Mouse (Mus musculus) right cerebral cortex, postnatal 4 days (tissue): ENCODE results near the gene 4930558K02Rik.

Experiments used
- DNase-seq: peaks from one replicate; pipeline ENCODE4 v3.0.0-alpha.2; 2022

The 4930558K02Rik gene

DNA sequence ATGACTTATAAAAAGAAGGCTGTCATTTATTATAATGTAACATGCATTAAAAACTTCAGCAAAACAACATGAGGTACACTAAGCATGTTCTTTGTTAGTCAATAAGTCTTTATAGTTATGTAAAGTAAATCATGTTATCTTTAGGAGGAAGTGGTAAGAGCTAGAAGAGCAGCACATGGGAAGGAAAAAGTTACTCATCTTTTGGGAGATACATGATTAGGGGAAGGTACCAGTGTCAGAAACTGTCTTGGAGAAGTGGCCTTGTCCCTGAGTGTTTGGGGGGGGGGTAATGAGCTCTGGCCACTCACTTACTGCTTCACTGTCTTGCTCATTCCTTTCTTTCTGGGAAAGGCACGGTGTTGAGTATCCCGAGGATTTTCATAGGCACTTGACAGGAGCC, 37.4 kb downstream of the 4930558K02Rik start:
- DNase-seq, result no peak

DNA sequence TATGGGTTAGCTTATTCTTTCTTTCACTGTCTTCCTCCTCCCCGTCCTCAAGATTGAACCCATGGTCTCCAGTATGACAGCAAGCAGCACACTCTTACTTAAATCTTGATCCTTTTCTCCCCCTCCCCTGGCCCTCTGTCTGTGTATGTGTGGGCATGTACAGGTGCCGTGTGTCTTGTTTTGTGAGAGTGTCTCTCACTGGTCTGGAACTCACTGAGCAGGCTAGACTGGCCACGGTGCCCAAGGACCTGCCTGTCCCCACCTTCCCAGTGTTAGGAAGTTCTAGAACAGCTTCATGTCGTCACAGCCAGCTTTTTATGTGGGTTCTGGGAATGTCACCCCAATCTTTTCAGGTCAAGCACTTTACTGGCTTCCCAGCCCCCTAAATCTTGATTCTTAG, 47.1 kb downstream of the 4930558K02Rik start:
- DNase-seq, result no peak

DNA sequence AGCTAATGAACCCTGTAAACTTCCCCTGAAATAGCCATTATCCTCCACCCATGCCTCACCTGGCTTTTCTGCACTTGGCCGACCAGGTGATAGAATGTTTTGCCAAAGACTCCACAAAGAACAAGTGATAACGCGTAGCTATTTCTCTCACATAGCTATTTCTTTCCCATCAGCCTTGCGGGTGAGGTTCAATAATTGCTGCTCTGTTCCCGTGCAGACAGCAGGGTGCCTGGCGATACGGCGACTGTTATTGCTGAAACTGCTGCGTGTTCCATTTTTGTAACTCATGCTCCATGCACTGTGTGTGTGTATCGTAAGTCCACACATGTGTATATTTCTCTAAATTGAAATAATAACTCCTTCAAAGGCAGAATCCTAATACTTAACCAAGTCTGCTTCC, 47.6 kb downstream of the 4930558K02Rik start:
- DNase-seq, result no peak

DNA sequence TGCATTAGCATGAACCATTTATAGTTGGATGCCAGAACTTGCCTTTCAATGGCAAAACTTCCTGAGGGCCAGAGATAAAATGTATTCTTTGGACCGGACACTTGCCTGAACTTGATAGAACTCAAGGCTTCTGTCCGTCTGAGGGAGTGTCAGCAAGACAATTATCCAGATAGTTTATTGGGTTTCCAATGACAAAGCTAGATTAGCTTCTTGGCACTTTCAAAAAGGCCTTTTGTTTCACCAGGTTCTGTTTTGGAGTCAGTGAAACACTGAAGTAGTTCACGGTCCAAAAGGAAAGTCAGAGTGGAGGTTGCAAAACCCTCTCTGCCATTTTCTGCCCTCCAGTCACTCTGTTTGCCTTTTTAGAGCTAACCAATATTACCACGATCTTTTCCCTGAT, 48.1 kb downstream of the 4930558K02Rik start:
- no peak for DNase-seq

DNA sequence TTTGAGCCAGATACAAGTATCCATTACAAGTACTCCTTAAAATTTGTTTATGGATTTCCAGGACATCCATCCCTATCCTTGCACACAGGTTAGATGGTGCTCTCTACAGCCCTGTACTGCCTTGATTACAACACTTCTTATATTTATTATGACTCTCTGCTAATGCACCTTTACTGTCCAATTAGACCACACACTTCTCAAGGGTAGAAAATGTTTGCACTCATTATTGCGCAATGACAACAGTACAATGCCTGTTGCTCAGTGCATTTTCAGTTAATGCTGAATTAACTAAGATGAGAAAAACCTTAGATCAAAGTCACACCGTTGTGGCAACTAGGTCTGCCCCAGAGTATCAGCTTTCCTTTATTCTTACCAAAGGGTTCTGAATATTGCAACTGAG, 51.5 kb downstream of the 4930558K02Rik start:
- DNase-seq, result no peak

DNA sequence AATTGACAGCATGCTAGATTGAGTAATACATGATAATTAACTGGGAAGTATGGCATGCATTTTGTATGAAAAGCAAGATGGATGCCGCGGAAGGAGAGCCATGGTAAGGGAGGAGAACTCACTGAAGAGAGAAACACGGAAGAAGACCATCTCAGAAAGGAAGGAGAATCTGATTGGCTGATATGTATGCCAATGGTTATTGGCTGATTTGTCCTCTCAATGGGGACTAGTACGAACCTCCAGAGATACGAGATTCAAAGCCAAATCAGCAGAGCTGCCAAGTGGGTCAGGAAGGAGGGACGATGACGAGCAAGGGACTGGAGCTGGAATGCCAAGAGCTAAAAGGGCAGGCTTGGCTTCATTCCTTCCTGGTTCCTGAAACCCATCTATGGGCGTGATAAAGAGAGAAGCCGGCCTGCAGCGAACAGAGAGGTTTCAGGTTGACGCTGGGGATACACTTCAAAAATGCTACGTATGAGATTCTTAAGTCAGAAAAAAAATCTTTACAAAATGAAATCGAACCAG, 54.1 kb downstream of the 4930558K02Rik start:
- no peak for DNase-seq

DNA sequence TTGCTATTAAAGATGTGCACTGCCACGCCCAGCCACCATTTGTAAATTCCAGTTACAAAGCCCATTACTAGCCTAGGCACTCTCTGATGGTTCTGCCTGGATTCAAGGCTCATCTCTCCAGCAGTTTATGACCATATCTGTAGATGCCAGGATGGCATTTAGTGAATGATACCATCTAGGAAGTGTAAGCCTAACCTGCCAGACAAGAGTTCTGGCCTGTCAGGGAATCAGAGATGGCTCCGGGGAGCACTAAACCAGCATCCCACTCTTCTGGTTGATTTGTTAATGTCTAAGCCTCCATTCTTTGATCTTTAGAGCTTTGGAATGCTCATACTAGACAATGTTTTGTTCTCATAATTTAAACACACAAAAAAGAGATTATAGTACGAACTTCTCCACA, 55.1 kb downstream of the 4930558K02Rik start:
- DNase-seq, result no peak

DNA sequence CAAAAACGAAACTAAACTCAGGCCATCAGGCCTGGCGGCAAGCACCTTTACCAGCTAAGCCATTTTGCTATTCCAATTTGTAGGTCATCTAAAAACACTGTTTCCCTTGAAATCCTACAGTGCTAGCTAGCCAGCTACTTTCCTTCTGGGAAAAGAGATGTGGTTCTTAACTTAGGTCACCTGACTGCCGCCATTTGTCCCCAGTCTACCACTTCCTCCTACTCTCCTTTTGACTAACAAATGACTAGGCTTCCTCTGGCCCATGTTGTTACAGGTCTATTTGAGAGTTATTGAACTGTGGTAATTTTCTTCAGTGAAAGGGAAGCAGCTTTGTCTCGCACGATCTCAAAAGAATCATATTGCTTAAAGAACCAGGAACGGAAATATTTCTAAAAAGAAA, 57.5 kb downstream of the 4930558K02Rik start:
- no peak for DNase-seq

DNA sequence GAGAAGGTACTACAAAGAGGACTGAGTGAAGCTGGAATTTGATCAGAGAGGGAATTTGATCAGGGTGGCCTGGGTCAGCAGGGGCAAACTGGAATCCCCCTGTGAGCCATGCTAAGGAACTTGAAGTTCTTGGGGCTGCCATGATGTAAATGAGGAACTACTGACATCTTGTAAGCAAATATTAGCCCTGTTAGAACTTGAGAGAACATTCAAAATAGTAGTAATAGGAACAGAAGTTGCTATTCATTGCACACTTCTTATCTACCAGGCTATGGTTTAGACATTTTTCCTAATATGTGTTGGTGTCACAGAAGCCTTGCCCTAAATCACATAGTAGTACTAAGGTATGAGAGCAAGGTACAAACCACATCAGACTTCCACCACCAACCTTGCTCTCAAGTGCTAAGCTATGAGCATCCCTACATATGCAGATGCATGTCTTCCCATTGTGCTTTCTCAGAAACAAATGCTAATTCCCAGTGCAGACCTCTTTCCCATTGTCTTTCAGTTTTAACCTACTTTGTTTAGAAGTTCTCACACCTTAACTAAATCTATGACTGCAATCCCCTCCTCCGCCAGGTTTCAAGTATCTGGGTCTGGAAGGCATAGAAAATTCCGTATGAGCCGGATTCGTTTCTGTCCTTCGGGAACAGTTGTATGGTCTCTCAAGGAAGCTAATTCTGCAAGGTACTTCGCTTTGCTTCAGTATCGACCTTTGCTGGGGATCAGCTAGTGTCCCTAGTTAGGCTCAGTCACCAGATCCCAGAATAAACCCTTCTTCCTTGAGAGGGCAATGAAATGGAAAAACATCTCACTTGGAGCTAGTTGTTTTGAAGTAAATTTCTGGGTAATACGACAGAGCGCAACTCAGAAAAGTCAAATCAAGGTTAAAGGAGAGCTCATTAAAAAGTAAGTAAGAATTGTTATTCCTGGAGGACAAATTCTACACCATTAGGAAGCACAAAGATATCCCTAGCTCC, 58.7 kb downstream of the 4930558K02Rik start:
- no peak for DNase-seq

DNA sequence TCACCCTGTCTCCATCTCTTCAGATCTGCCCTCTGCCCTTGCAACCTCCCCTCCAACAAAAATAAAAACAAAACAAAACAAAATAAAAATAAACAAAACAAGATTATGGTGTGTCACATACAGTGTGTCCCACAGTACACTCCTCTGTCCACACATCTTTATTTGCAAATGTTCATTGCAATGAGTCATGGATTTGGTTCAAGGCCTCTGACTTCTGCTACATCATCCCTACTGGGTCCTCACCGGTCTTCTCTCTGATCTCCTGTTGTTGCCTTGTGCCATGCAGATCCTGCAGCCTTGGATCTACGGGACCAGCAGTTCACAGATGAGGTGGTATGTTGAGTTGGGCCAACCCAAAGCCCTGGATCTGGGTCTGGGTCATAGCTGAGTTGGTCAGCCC, 59.8 kb downstream of the 4930558K02Rik start:
- DNase-seq, result no peak

DNA sequence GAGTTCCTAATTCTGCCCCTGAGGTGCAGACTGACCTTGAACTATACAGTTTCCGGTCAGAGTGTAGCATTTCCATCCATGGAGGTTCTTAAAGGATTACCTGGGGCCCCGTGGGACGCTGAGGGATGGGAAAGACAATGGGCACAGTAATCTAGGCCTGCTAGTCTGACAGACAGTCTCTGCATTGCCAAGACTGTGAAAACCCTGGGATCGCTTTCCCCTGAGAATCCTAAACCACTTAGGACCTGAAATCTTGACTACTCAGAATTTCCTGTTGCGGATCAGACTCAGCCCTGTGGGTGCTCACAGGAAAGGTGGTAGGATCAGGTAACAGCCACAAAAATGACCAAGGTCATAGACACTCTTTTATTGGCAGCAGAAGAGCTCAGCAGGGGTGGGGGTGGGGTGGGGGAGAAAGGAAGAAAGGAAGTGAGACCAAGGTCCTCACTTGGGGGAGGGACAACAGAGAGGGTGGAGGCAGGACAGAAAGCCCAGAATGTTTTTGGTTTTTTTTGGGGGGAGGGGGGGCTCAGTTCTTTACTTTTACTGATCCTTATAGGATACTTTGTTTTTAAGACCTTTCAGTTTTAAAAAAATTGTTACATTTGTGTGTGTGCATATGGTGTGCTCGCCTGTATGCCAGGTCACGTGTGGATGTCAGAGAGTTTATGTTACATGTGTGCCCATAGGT, 60.6 kb downstream of the 4930558K02Rik start:
- no peak for DNase-seq

DNA sequence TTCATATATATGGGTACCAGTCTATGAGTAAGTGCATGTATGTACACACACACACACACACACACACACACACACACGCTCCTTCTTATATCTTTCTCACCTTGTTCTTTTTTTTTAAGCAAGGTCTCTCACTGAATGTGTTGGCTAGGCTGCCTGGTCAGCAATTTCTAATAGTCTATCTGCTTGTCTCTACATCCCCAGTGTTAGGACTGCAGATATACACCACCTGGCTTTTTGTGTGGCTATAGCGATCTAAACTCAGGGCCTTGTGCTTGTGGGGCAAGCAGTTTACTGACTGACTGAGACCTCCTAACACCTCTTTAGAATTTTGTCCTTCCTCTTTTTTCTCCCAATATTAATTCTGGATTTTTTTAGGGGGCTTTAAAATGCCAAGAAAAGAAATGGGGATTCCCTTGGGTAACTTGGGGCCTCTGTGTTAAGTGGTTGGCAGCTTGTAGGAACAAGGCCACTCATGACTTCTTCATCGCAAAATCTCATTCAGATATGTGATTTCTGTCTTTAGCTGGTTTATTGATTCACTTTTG, 61.4 kb downstream of the 4930558K02Rik start:
- DNase-seq, result no peak

DNA sequence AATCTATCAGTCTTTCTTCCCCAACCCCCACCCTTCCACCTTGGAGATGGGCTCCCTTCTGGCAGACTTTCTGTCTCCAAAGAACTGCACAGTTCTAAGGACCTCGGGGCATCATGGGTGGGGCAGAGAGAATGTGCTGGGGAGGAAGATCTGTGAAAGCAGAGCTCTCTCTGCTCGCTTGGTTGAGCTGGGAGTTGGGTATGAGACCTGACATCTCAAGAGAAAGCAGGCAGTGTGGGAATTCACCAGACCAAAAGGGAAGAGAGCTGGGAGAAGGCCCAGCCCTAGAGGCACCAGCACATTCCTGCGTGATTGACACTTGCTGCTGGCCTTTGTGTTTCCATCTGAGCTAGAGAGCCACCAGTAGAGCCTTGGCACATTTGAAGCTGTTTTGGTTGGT, 63.4 kb downstream of the 4930558K02Rik start:
- no peak for DNase-seq

DNA sequence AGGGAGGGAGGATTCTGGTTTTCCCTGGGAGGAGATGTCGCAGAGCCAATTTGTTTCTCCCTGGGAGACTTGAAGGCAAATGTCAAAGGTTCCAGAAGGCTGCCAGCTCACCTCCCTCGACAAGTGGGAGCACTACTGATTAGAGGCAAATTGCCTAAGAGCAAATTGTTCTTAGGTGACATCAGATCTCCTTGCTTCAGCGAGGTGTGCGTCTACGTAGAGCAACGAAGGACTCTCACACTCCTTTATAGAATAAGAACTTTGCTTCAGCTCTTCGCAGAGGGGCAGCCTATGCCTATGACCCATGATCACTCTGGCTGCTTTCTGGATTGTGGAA, 65.8 kb downstream of the 4930558K02Rik start:
- DNase-seq, result no peak

DNA sequence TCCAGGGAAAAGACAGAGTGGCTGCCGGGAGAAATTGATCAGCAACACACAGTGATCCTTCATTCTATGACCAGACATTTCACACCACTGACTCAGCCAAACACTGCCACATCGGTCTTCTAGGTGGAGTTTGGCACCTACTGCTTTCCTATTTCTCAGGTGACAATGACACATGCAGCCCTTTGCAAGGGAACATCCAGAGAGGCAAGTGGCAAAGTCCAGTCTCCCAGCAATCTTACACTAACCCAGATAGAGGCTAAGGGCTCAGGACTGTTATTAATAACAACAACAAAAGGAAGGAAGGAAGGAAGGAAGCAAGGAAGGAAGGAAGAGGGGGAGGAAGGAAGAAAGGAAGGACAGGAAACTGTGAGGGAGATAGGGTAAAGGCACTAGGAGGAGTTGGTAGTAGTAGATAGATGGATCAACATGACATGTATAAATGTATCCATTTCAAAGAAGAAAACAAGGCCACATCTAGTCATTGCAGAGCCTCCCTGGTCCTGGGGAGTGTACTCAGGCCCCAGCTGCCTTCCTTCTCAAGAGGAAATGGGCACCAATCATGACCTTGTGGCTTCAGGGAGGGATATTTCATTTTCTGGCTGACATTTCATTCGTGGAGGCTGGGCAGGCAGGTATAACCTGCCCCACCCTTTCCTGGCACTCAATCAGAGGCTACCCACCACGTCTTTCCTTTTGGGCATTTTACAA, 66.3 kb downstream of the 4930558K02Rik start:
- DNase-seq, result no peak

DNA sequence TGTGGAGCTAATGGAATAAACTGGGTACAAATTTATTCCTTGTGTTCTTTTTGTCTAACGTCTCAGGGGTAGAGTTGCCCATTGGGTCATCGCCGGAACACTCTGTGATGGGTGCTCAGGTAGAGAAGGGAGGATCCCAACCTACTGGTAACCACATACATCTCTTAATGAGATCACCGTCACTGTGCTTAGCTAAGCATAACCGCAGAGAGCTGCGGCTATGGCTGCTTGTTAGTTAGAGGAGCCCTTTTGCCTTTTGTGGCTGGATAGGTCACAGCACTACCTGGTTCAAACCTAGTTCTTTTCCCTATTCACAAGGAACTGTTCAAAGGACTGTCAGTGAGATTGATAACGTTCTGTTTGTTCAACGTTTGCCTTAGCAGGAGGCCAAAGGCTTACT, 70.4 kb downstream of the 4930558K02Rik start:
- DNase-seq, result no peak

DNA sequence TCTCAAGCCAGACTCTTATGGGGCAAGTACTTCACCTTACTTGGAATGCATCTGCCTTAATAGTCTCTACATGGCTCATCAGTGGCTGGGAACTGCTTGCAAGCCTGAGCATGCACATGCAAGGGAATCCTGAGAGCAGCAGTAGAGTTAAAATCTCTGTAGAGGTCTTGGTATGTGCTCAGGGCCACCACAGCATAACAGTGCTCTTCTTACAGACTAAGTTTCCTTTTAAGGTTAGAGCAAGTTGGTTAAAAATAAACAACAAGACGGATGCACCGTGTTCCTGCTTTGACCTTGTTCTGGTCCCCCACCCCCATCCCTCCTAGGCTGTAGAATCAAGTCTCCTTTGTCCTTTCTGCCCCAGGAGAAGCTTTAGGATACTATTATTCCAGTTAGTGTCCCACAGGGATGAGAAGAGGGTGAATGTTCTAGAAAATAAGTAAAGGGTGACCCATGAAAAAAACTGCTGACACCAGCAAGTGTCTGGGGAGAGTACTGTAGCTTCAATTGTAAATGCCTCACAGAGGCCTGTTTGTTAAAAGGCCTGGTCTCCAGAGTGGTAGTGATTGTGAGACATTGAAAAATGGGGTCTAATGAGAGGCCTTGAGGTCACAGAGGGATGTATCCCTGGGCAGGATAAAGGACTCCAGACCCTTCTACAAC, 71.5 kb downstream of the 4930558K02Rik start:
- no peak for DNase-seq

DNA sequence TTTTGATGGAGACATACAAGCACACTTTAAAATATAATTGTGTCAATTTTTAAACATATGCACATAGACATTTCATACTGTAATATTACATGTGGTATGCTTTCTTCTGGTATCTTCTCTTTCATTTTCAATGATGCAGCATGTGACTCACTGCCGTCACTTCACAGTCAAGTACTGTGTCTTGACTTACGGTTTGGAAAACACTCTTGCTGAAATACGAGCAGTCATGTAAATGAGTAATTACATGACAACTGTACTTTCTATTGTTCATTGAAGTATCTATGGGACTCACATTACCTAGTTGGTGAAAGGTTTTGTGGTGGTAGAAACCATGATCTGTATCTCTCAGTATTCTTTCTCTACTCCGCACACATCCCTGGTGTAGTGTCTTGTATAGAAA, 72.3 kb downstream of the 4930558K02Rik start:
- DNase-seq, result no peak

DNA sequence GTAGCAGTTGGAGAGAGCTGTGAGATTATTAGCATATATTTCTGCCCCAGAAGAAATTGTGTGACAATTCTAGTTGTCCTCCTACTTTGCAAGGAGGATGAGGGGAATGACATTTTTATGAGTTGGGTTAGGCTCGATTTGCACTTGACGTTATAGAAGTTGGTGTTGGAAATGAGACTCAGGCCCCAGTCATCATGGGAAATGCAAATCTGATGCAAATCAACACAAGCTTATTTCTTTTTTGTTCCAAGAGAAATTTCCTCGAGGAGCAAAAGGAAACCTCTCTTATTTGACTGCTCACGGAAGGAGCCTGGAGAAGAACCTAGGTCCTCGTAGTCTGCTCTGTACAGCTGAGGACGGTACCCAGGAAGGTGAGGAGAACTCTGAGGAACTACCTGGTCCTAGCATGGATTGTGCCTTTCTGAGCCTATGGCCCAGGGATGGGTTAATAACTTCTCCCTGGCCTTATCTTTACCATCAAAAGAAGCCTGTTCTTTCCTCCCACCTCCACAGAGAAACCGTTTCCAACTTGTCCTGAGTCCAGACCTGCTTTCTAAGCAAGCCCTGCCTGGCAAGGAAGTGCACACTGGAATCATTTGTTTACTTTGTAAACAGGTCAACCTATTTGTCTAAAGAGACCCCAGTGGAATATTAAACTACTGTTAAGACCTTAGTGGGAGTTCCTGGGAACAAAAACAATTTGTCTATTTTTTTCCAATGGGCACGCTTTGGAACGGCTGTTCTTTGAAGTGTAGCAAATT, 76.6 kb downstream of the 4930558K02Rik start:
- no peak for DNase-seq

DNA sequence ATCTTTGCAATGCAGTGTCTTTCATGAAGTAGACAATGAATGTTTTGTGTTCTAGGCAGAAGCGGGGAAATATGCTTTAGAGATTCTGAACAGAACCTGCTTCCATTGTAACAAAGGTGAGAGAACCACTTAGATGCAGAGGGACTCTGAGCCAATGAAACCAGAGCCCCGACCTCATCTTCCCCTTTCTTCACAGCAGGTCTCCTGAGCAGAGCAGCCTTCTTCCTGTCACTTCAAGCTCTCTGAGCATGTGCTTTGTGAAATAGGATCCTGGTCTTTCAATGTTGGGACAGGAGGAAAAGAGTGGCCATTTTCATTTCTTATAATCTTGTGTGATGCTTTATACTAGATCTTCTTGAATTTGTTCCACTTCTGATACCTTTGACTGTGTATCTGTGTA, 79.3 kb downstream of the 4930558K02Rik start:
- no peak for DNase-seq

DNA sequence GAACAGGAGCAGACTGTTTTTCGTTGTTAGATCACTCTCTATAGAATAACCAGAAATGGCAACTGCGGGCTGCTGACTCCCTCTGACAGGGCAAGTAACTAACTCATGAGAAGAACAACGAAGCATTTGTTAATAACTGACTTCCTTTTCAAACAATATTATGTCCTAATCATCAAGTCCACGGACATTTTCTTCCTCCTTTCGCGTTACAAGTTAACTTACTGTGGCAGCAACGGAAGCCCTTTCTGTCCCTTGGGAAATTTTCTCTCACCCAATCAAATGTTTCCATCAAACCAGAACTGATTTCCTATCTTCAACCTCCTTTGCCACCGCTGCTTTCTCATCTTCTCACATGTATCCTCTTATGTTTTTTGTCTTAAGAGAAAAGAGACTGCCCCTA, 82.2 kb downstream of the 4930558K02Rik start:
- no peak for DNase-seq

DNA sequence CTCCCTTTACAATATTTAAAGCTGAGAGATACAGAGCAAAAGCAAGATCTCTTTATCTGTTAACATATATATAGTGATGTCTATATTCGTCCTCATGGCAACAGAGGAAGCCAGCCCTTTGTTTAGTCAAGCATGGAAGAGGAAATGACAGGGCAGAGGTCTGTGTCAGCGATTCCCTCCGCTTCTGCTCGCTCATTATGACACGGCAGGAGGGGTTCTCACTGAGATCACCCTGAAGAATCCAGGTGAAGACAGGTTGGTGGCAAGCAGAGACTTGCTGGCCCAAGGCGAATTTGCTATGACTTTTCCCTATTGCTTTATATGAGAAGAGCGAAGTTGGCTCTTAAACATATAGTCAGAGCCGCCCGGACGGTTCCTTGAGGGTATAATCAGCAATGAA, 83.3 kb downstream of the 4930558K02Rik start:
- DNase-seq, result no peak
